ENCODE assay signal across 16 mouse cellular contexts in genomic region chr14:31696985-31697303, GRCm38 (mm10). TPM values are rescaled to one million over a fixed set of nuclear protein-coding genes. Genes with fewer than 3 reads are reported as not detected.
DNase-seq lines count a peak whose midpoint lies in the region; ATAC-seq lines count a peak whose summit lies in the region.
"Had no signal": no experiment of that assay in that cellular context is flagged by ENCODE, and none has a peak within 500 bp of the region (broad histone marks: within the 10 kb centered on the region; RNA-seq: fewer than 3 reads in every experiment).

No protein-coding gene starts in this region.

- ATAC-seq in heart, embryonic 13.5 days (ENCODE audit: extremely low read depth, insufficient number of reproducible peaks, low FRiP score, low TSS enrichment): no peak
- ATAC-seq: intestine, postnatal 0 days; Patski had no signal

- no peak overlapping the region for H3K4me3 ChIP-seq in heart, embryonic 13.5 days
- H3K4me3 ChIP-seq: embryonic facial prominence, embryonic 13.5 days; forebrain, embryonic 12.5 days; hindbrain, embryonic 13.5 days had no signal

- no peak overlapping the region for H3K9ac ChIP-seq in heart, embryonic 13.5 days
- H3K9ac ChIP-seq: embryonic facial prominence, embryonic 13.5 days; forebrain, embryonic 12.5 days; hindbrain, embryonic 13.5 days had no signal

- H3K4me2 ChIP-seq in heart, embryonic 13.5 days: no peak overlapping the region
- H3K4me2 ChIP-seq: embryonic facial prominence, embryonic 13.5 days; forebrain, embryonic 12.5 days; hindbrain, embryonic 13.5 days had no signal

- no peak for DNase-seq in heart, adult 9 months (ENCODE audit: low spot score in 2 of 2)
- peak; percentile 16 for DNase-seq in CD4-positive, CD25-positive, alpha-beta regulatory T cell, adult 2 months (ENCODE audit: low read depth, low spot score)
- DNase-seq in T-cell, adult 2 months (ENCODE audit: low spot score): peak; percentile 8
- DNase-seq in splenic B cell, adult 2 months (ENCODE audit: low read depth, low spot score): peak; percentile 40
- DNase-seq in cerebellum, adult 8-10 months: no peak
- no peak for DNase-seq in frontal cortex, postnatal 10 days (ENCODE audit: low spot score in 2 of 2)
- DNase-seq: adrenal gland, adult 2 months; kidney, postnatal 14 days; midbrain, embryonic 14.5 days had no signal

- no peaks in the 10 kb centered on the region for H3K9me3 ChIP-seq in heart, embryonic 13.5 days
- H3K9me3 ChIP-seq: embryonic facial prominence, embryonic 13.5 days; forebrain, embryonic 12.5 days; hindbrain, embryonic 13.5 days had no signal

- no peaks in the 10 kb centered on the region for H3K27me3 ChIP-seq in heart, embryonic 13.5 days (replicated peaks)
- H3K27me3 ChIP-seq in splenic B cell, adult 2 months (ENCODE audit: control insufficient read depth, insufficient read depth, low read length, poor library complexity, severe bottlenecking): no peaks in the 10 kb centered on the region
- H3K27me3 ChIP-seq: embryonic facial prominence, embryonic 13.5 days; forebrain, embryonic 12.5 days; hindbrain, embryonic 13.5 days; Patski had no signal

- H3K36me3 ChIP-seq in heart, embryonic 13.5 days: peaks cover 32% of the 10 kb centered on the region
- peaks cover 6% of the 10 kb centered on the region for H3K36me3 ChIP-seq in splenic B cell, adult 2 months (ENCODE audit: control insufficient read depth, insufficient read depth, low read length, poor library complexity, severe bottlenecking)

- WGBS in heart, embryonic 13.5 days: 78% methylated on average over 3 of the region's 3 CpGs

- peak overlapping the region; percentile 77 for H3K27ac ChIP-seq in heart, embryonic 13.5 days (replicated peaks)
- H3K27ac ChIP-seq: embryonic facial prominence, embryonic 13.5 days; forebrain, embryonic 12.5 days; hindbrain, embryonic 13.5 days; stomach, postnatal 0 days had no signal

- H3K4me1 ChIP-seq in heart, embryonic 13.5 days: peaks cover 22% of the 10 kb centered on the region
- H3K4me1 ChIP-seq: forebrain, embryonic 12.5 days; hindbrain, embryonic 13.5 days had no signal

RNA-seq across cellular contexts. Expression of gene Hacl1, which starts 55.9 kb away (rescaled TPM):
- 10.2 and 10.7 TPM in 2 replicates for polyA plus RNA-seq in heart, embryonic 13.5 days (2015; fragmentation: Nextera tagmentation; extraction: Ambion mirVana)

RNA-seq across cellular contexts. Expression of gene Btd, which starts 56.1 kb away (rescaled TPM):
- polyA plus RNA-seq in heart, embryonic 13.5 days (2015; fragmentation: Nextera tagmentation; extraction: Ambion mirVana): 19.8 and 25.3 TPM in 2 replicates

RNA-seq across cellular contexts. Expression of gene Gm49387, which starts 56.3 kb away (rescaled TPM):
- 2.1 TPM in 1 of 2 replicates, not detected in the other for polyA plus RNA-seq in heart, embryonic 13.5 days (2015; fragmentation: Nextera tagmentation; extraction: Ambion mirVana)
- polyA plus RNA-seq: adrenal gland, adult 2 months; midbrain, embryonic 14.5 days had no signal

Comparison
In these comparisons a context has a peak if more than half of its experiments do, and no peak if none do; other contexts are left out.
1. DNase-seq: peak in CD4-positive, CD25-positive, alpha-beta regulatory T cell, adult 2 months (single experiment), T-cell, adult 2 months (single experiment) and splenic B cell, adult 2 months (single experiment); none in heart, adult 9 months (0 of 2), cerebellum, adult 8-10 months (single experiment) and frontal cortex, postnatal 10 days (0 of 2).